Mouse (Mus musculus) hindbrain, embryonic 13.5 days (tissue): ENCODE results near the gene Zfp652. TPM values are rescaled to one million over a fixed set of nuclear protein-coding genes. Genes with fewer than 3 reads are reported as not detected.

ENCODE experiments used
- ATAC-seq: fragments of 200-750 bp; cut with Nextera tagmentation; 2 replicates; pipeline ENCODE4 v1.8.0; 2017; ENCODE audit warnings: moderate TSS enrichment; ENCODE audit not compliant: low FRiP score
- H3K27ac ChIP-seq: fragments of 300-500 bp; sonication (generic); 2 replicates; pipeline ENCODE4 v1.5.1; 2015; ENCODE audit warnings: inconsistent platforms, mild to moderate bottlenecking, moderate library complexity
- H3K27me3 ChIP-seq: fragments of 300-500 bp; sonication (generic); 2 replicates; pipeline ENCODE4 v1.6.1; 2015; ENCODE audit warnings: mild to moderate bottlenecking, inconsistent platforms
- H3K36me3 ChIP-seq: fragments of 300-500 bp; sonication (generic); 2 replicates; pipeline ENCODE4 v1.6.1; 2015; ENCODE audit warnings: mild to moderate bottlenecking, inconsistent platforms
- H3K4me1 ChIP-seq: fragments of 300-500 bp; sonication (generic); replicated peaks from 2 replicates; pipeline ENCODE4 v1.6.1; 2015; ENCODE audit warnings: inconsistent platforms
- H3K4me2 ChIP-seq: fragments of 300-500 bp; sonication (generic); 2 replicates; pipeline ENCODE4 v1.6.1; 2015; ENCODE audit warnings: inconsistent platforms, mild to moderate bottlenecking, moderate library complexity
- H3K4me3 ChIP-seq: fragments of 300-500 bp; sonication (generic); 2 replicates; pipeline ENCODE4 v1.5.1; 2015; ENCODE audit warnings: mild to moderate bottlenecking, inconsistent platforms
- H3K9ac ChIP-seq: fragments of 300-500 bp; sonication (generic); 2 replicates; pipeline ENCODE4 v1.6.1; 2015; ENCODE audit warnings: mild to moderate bottlenecking, inconsistent platforms
- H3K9me3 ChIP-seq: fragments of 300-500 bp; sonication (generic); 2 replicates; pipeline ENCODE4 v1.6.1; 2016; ENCODE audit warnings: inconsistent platforms
- WGBS: fragments of 180-500 bp; shearing (Covaris S2); methylation state at CpG from one replicate; pipeline ENCODE4 v1.1.7; 2015; 5-methylcytosine and 5-hydroxymethylcytosine counted together
- polyA plus RNA-seq: library from polyadenylated mRNA; unstranded; fragments of >200 nt; fragmentation: Nextera tagmentation; extraction: Ambion mirVana; gene quantifications from 2 replicates; pipeline ENCODE4 v1.2.1, GENCODE M21; 2015

The Zfp652 gene
- polyA plus RNA-seq, 1 experiment from 2014 or later: 31.0 TPM

DNA sequence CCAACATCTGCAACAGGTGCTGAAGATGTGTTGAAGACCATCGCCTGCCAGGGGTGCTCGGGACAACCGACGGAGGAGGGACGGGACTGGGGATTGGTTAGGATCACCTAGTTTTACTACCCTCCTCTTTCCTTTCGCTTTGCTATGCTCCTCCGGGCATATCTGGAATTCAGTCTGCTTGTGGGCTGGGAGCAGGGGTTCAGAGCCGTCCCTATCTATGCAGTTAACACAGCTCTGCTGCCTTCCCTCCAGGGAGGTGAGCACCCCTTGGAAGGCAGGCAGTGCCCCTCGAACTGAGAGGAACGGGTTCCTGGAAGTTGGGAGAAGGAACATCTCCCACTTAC lies 118.8 kb downstream of the Zfp652 start:
- H3K4me1 ChIP-seq: peaks cover 36% of the 10 kb centered on the region
- no peak for ATAC-seq
- H3K36me3 ChIP-seq: no peaks in the 10 kb centered on the region
- H3K27ac ChIP-seq: no peak overlapping the region
- H3K27me3 ChIP-seq: peaks cover 99% of the 10 kb centered on the region
- WGBS: 7% methylated on average over 10 of the region's 10 CpGs
- H3K4me3 ChIP-seq: peak overlapping the region; percentile 33
- H3K9ac ChIP-seq: peak overlapping the region; percentile 51; the same call in 1 of the 2 replicates
- H3K4me2 ChIP-seq: peak overlapping the region; percentile 50
- H3K9me3 ChIP-seq: no peaks in the 10 kb centered on the region

- Histone ChIP-seq H3K36me3 (no peaks in the 10 kb centered on the region), H3K9me3 (no peaks in the 10 kb centered on the region), H3K4me1 (peaks cover 39% of the 10 kb centered on the region), H3K4me2 (no peak overlapping the region), H3K27ac (no peak overlapping the region), H3K4me3 (peak overlapping the region; percentile 33; the same call in 1 of the 2 replicates), H3K27me3 (peaks cover 99% of the 10 kb centered on the region), H3K9ac (no peak overlapping the region)
- no peak for ATAC-seq
- WGBS: 2% methylated on average over 14 of the region's 15 CpGs
Measured at GRCm38 (mm10) chr11:95831641-95832040, 119.2 kb downstream of the Zfp652 start.

- H3K27ac ChIP-seq: no peak overlapping the region
- no peak overlapping the region for H3K9ac ChIP-seq
- peaks cover 46% of the 10 kb centered on the region for H3K4me1 ChIP-seq
- 34% methylated on average over 18 of the region's 18 CpGs for WGBS
- H3K36me3 ChIP-seq: no peaks in the 10 kb centered on the region
- no peak overlapping the region for H3K4me3 ChIP-seq
- no peaks in the 10 kb centered on the region for H3K9me3 ChIP-seq
- no peak for ATAC-seq
- H3K4me2 ChIP-seq: no peak overlapping the region
- peaks cover 99% of the 10 kb centered on the region for H3K27me3 ChIP-seq
Measured at GRCm38 (mm10) chr11:95832129-95833005, 119.9 kb downstream of the Zfp652 start.

GRCm38 (mm10) chr11:95833006-95833570 lies 120.6 kb downstream of the Zfp652 start:
- no peak overlapping the region for H3K4me3 ChIP-seq
- H3K27me3 ChIP-seq: peaks cover 100% of the 10 kb centered on the region
- no peaks in the 10 kb centered on the region for H3K36me3 ChIP-seq
- ATAC-seq: no peak
- H3K9me3 ChIP-seq: no peaks in the 10 kb centered on the region
- 21% methylated on average over 8 of the region's 8 CpGs for WGBS
- no peak overlapping the region for H3K27ac ChIP-seq
- no peak overlapping the region for H3K4me2 ChIP-seq
- H3K4me1 ChIP-seq: peaks cover 46% of the 10 kb centered on the region
- no peak overlapping the region for H3K9ac ChIP-seq

DNA sequence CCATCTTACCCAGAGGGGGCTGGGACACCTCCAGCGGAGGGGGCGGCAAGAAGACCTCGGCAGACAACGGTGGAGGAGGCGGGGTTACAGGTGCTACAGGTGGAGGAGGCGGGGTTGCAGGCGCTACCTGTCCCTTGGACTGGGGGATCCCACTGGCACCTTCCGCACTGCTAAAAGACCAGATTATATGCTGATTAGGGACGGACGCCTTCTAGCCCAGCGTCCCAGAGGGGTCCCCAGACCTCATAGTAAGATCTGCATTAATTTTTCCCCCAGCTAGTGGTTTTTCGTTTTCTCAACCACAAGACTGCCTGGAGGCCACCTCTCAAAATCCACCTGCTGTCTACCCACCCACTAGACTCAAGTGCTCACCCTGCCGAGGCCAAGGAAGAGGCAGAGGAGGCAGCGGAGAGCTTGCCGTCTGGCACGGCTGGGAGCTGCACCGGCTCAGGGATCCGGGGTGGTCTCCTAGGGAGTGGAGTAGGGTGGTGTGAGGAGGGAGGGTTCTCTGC lies 121.2 kb downstream of the Zfp652 start:
- H3K4me2 ChIP-seq: 0 out of 2 replicates have a peak overlapping the region, but pooled peaks have one; percentile 2
- 8% methylated on average over 18 of the region's 18 CpGs for WGBS

DNA sequence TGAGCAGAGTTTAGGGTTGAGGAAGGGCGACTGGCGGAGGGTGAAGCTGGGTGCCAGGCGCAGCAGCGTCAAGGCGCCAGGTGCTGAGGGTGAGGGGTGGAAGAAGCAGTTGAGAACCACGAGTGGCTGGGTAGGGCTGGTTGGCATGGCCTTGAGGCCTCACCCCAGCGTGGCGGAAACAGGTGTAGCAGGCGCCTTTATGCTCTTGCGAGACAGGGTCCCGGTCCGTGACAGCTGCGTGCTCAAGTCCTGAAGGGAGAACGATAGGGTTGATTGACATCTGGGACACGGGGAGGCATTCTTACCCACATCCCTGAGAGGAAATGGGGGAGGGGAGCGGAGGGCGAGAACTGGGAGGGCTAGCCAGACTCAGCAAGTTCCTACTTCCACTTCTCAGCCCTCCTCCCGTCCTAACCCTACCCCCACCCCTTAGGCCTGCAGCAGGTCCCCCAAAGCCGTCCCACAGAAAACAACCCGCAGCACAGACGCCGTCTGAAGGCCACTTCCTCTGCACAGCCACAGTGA lies 121.7 kb downstream of the Zfp652 start:
- 0 out of 2 replicates have a peak overlapping the region, but pooled peaks have one; percentile 2 for H3K4me2 ChIP-seq
- peaks cover 46% of the 10 kb centered on the region for H3K4me1 ChIP-seq
- H3K9me3 ChIP-seq: no peaks in the 10 kb centered on the region
- no peak overlapping the region for H3K4me3 ChIP-seq
- no peak overlapping the region for H3K9ac ChIP-seq
- no peaks in the 10 kb centered on the region for H3K36me3 ChIP-seq
- peaks cover 89% of the 10 kb centered on the region for H3K27me3 ChIP-seq
- ATAC-seq: no peak
- H3K27ac ChIP-seq: no peak overlapping the region
- WGBS: 8% methylated on average over 22 of the region's 22 CpGs

More for the DNA sequence above, 121.2 kb downstream of the Zfp652 start:
- no peak for ATAC-seq
- H3K9me3 ChIP-seq: no peaks in the 10 kb centered on the region
- no peaks in the 10 kb centered on the region for H3K36me3 ChIP-seq
- H3K4me3 ChIP-seq: no peak overlapping the region
- no peak overlapping the region for H3K27ac ChIP-seq
- no peak overlapping the region for H3K9ac ChIP-seq
- peaks cover 46% of the 10 kb centered on the region for H3K4me1 ChIP-seq
- peaks cover 94% of the 10 kb centered on the region for H3K27me3 ChIP-seq

DNA sequence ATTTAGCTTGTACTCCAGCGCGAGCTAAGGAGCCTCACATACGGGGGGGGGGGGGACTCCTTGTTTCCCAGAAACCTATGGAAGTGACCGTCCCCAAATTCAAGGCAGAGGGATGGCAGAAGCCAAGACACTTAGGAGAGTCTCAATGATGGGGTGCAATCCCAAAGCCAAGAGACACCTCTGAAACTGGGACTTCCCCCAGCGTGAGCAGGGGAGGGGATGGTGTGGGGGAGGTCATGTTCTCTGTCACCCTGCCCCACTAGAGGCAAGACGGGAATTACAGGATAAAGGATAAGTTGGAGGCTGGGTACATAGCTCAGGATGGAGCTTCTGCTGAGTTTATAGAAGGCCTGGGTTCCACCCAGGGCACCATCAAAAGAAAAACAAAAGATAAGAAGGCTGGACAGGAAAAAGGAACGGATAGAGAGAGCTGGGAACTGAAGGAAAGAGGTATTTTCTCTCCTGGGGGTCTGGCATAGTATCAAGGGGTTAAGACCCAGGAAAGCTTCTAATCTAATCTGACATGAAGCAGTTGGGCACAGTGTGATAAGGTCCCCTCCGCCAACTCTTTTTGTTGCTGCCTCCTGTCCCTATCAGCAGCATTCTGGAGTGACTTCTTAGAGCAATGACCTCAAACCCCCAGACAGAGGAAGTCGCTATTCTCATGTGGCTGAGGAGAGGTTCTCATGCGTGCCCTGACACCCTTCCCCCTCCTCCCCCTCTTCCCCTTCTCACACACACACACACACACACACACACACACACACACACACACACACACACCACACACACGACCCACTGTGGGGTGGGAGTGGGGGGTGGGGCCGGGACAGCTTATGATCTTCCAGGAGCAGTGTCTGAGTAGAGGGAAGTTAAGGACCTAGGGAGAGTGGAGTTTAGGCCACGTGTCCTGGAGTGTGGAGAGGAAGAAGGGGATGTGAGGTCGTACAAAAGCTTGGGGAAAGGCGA lies 122.6 kb downstream of the Zfp652 start:
- H3K9me3 ChIP-seq: no peaks in the 10 kb centered on the region
- H3K27me3 ChIP-seq: peaks cover 81% of the 10 kb centered on the region
- H3K4me1 ChIP-seq: peaks cover 44% of the 10 kb centered on the region
- H3K4me2 ChIP-seq: no peak overlapping the region
- no peak overlapping the region for H3K4me3 ChIP-seq
- no peak for ATAC-seq
- no peaks in the 10 kb centered on the region for H3K36me3 ChIP-seq
- H3K9ac ChIP-seq: no peak overlapping the region
- no peak overlapping the region for H3K27ac ChIP-seq
- WGBS: 27% methylated on average over 15 of the region's 15 CpGs

DNA sequence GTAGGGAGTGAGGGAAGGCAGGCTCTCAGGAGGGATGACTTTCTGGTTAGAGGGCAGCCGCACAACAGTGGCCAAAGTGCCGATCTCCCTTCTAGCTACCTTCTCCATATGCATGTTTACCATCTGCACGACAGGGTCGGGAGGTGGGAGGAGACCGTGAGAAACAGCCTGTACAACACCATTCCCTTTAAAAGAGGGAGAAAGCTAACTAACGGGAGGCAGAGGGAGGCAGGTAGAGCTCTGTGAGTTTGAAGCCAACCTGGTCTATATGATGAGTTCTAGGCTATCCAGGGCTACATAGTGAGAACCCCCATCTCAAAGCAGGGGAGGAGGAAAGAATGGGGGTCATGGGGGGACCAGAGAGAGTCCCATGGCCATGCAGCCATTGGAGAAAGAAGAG lies 123.4 kb downstream of the Zfp652 start:
- H3K9me3 ChIP-seq: no peaks in the 10 kb centered on the region
- H3K36me3 ChIP-seq: no peaks in the 10 kb centered on the region
- H3K27me3 ChIP-seq: peaks cover 77% of the 10 kb centered on the region
- no peak overlapping the region for H3K4me2 ChIP-seq
- no peak overlapping the region for H3K27ac ChIP-seq
- H3K4me3 ChIP-seq: no peak overlapping the region
- WGBS: 42% methylated on average over 6 of the region's 6 CpGs
- no peak overlapping the region for H3K9ac ChIP-seq
- peaks cover 36% of the 10 kb centered on the region for H3K4me1 ChIP-seq
- ATAC-seq: no peak

GRCm38 (mm10) chr11:95836433-95836832 lies 124.0 kb downstream of the Zfp652 start:
- H3K4me2 ChIP-seq: no peak overlapping the region
- WGBS: 77% methylated on average over 6 of the region's 6 CpGs
- no peaks in the 10 kb centered on the region for H3K9me3 ChIP-seq
- peaks cover 30% of the 10 kb centered on the region for H3K4me1 ChIP-seq
- no peaks in the 10 kb centered on the region for H3K36me3 ChIP-seq
- no peak overlapping the region for H3K9ac ChIP-seq
- peaks cover 77% of the 10 kb centered on the region for H3K27me3 ChIP-seq
- H3K27ac ChIP-seq: no peak overlapping the region
- H3K4me3 ChIP-seq: no peak overlapping the region
- no peak for ATAC-seq

GRCm38 (mm10) chr11:95837059-95837458 lies 124.6 kb downstream of the Zfp652 start, which contains the start of gene Gngt2:
Gngt2 (plus strand) TSS chr11:95837216.
- no peak for ATAC-seq
- H3K9ac ChIP-seq: no peak within 1 kb of the TSS
- H3K4me1 ChIP-seq: peaks cover 32% of the 10 kb centered on the region
- no peak within 1 kb of the TSS for H3K4me2 ChIP-seq
- peaks cover 77% of the 10 kb centered on the region for H3K27me3 ChIP-seq
- no peak within 1 kb of the TSS for H3K27ac ChIP-seq
- no peak within 1 kb of the TSS for H3K4me3 ChIP-seq
- H3K36me3 ChIP-seq: no peaks in the 10 kb centered on the region
- no peaks in the 10 kb centered on the region for H3K9me3 ChIP-seq
- 70% methylated on average over 10 of the region's 10 CpGs for WGBS

GRCm38 (mm10) chr11:95838598-95838997 lies 126.1 kb downstream of the Zfp652 start:
- no peak overlapping the region for H3K9ac ChIP-seq
- no peak overlapping the region for H3K4me2 ChIP-seq
- no peaks in the 10 kb centered on the region for H3K36me3 ChIP-seq
- 79% methylated on average over 4 of the region's 4 CpGs for WGBS
- H3K9me3 ChIP-seq: no peaks in the 10 kb centered on the region
- H3K27ac ChIP-seq: no peak overlapping the region
- H3K4me3 ChIP-seq: no peak overlapping the region
- H3K4me1 ChIP-seq: peaks cover 25% of the 10 kb centered on the region
- peaks cover 73% of the 10 kb centered on the region for H3K27me3 ChIP-seq
- no peak for ATAC-seq
